Mouse (Mus musculus): ENCODE results near the gene Lage3. TPM values are rescaled to one million over a fixed set of nuclear protein-coding genes. Genes with fewer than 3 reads are reported as not detected.
"Not testable (repeated sequence)": the region's sequence is repeated elsewhere in the genome, so short reads cannot be mapped to it uniquely, and the experiment has no call there.

Gene Lage3
- 15.1 and 20.9 TPM in 2 replicates for total RNA-seq (2015; ENCODE audit: low replicate concordance)
- 8.2 and 9.5 TPM in 2 replicates for total RNA-seq (2017; ENCODE audit: low replicate concordance)

- peak; percentile 100 for ATAC-seq (replicated peaks; ENCODE audit: low FRiP score, poor library complexity, severe bottlenecking)
These were observed at the start of gene Lage3 for GRCm38 (mm10) chrX:74353467-74353770. Gene Lage3, minus strand, starts transcription at chrX:74353618.

GRCm38 (mm10) chrX:74400136-74400535 lies 46.7 kb upstream of the Lage3 start:
- no peak for ATAC-seq (replicated peaks; ENCODE audit: low FRiP score, poor library complexity, severe bottlenecking)

GRCm38 (mm10) chrX:74392535-74393443 lies 39.4 kb upstream of the Lage3 start, which contains the start of the genes Fam3a and Ikbkg:
Gene Fam3a, minus strand, starts transcription at chrX:74393272.
Gene Ikbkg, plus strand, starts transcription at chrX:74393290.
- peak; percentile 100 for ATAC-seq (replicated peaks; ENCODE audit: low FRiP score, poor library complexity, severe bottlenecking)

DNA sequence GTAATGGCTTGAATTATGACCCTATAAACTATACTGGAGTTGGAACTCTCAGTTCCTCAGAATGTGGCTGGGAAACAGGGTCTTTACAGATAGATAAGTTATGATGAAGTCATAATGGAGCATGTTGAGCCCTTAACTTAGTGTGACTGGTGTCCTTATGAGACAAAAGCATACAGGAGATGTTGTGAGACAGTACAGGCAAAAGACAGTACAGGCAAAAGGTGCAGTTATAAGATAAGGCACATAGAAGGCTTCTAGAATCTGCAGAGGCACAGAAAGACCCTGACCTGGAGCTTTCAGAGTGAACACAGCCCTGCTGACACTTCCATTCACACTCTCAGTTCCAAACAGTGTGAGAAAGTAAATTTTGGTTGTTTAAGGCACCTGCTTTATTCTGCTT lies 34.7 kb upstream of the Lage3 start:
- ATAC-seq (replicated peaks; ENCODE audit: low FRiP score, poor library complexity, severe bottlenecking) = no peak

- peak; percentile 88 for ATAC-seq (replicated peaks; ENCODE audit: low FRiP score, poor library complexity, severe bottlenecking)
These were observed 31.0 kb upstream of the Lage3 start for GRCm38 (mm10) chrX:74384451-74384850.

DNA sequence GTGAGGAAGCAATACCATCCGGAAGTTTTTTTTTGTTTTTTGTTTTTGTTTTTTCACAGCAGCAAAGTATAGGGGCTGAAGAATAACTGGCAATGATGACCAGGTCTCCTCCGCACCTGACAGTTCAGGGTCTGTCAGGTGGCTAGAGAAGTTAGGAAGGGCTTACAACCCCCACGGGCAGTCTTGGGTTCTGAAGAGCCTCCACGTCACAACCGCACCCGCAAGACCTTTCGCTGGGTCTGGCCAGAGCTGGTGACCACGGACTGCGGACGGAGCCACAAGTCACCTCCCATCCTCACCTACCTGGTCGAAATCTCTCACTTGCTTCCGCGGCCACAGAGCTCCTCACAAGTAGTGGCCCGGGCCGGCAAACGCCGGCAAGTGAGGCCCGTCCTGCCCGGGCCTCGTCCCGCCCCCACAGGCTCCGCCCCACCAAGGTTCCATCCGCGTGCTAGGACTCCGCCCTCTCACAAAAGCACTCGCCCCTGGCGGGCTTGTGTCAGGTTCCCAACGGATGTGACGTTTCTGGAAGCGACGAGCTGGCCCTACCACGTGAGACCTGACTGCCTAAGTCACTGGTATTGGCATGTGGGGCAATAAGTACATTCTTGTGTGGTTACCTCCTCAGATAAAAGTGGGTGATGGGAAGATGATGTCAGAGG lies 19.6 kb upstream of the Lage3 start, which contains the start of the genes Ubl4a and Slc10a3:
Gene Ubl4a (minus strand): TSS at position 331 of the 662 bp plus-strand sequence.
Gene Slc10a3 (minus strand): TSS at position 462 of the 662 bp plus-strand sequence.
- peak; percentile 96 for ATAC-seq (replicated peaks; ENCODE audit: low FRiP score, poor library complexity, severe bottlenecking)

DNA sequence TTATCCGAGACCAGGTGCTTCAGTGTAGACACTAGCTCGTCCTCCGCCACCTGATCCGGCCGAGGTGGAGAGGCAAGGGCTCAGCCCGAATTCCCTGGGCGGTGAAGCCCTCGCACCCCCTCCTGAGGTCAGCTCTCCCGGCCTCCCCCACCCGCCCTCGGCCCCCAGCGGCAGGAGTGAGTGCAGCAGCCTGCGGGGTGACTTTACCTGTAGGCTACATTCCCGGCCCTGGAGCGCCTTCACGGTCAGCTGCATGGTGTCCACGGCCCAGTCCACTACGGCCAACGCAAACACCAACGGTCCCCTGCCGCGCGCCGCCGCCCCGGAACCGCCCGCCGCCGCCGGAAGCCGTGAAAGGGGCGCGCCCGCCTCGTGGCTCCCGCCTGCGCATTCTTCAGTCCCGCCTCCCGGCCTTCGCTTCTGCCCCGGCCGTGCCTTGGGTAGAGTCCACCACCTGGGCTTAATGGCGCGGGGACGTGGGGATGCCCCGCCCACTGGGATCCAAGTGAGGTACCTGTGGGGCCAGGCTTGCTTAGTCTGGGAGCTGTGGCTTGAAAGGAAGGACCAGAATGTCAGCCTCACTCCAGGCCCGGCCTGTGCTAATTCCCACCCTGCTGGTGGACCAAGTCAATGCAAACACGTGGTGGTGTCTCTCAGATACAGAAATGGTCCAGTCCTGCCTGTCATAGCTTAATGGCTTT lies 14.9 kb upstream of the Lage3 start:
- ATAC-seq (replicated peaks; ENCODE audit: low FRiP score, poor library complexity, severe bottlenecking) = peak; percentile 80

DNA sequence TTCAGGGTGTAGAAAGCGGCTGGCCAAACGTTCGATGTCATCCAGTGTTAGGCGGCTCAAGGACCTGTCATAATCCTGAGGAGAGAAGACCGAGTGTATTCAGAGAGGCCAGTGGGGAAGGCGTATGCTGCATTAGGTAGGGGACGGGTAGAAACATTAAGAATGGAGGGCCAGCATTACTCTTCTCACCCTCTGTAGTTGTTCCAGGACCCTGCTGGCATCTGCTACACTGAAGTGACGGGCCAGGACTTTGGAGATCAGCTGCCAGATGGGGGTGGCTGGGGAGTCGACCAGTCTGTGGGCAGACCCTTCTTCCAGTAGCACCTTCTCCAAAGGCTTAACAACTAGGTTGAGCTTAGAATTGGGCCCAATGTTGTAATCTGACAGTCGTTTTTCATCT lies 14.1 kb upstream of the Lage3 start:
- ATAC-seq (replicated peaks; ENCODE audit: low FRiP score, poor library complexity, severe bottlenecking) = no peak

GRCm38 (mm10) chrX:74359171-74359570 lies 5.8 kb upstream of the Lage3 start:
- ATAC-seq (replicated peaks; ENCODE audit: low FRiP score, poor library complexity, severe bottlenecking) = no peak

- ATAC-seq (replicated peaks; ENCODE audit: low FRiP score, poor library complexity, severe bottlenecking) = not testable (repeated sequence)
These were observed 3.7 kb upstream of the Lage3 start for GRCm38 (mm10) chrX:74357069-74357468.

DNA sequence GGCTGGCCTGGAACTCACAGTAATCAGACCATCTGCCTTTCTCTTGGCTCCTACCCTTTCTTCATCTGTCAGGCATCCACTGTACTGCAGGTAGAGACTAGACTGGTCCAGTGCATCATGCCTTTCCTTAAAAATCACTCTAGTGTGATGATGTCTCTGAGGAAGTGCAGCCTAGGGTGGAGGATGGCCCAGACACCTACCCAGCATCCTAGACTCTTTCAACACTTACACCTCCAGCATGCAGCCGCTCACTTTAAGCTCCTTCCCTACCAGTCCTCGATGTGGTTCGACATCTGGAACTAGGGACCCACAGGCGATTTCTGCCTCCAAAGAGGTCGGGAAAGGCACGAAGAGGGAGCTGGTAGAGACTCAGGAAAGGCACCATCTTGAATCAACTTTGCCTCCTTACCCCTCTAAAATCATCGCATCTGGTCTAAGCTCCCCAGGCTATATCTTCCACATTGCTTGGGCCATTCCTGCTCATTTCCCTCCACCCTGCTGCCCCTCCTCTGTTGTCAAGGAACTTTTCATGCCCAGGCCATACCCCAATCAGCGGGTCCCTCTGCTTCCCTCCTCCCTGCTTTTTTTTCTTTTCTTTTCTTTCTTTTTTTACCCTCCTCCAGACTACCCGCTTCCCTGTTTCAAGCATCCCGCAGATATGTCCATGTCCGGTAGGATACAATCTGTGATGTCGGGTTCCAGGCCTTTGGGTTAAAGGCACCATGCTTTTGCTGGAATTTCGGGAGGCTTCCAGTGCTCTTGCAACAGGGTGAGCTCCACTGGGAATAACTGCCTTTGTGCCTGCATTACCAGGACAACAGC lies 562 bp downstream of the Lage3 start:
- ATAC-seq (replicated peaks; ENCODE audit: low FRiP score, poor library complexity, severe bottlenecking) = peak; percentile 73

GRCm38 (mm10) chrX:74330166-74330930 lies 23.1 kb downstream of the Lage3 start:
- ATAC-seq (replicated peaks; ENCODE audit: low FRiP score, poor library complexity, severe bottlenecking) = no peak

GRCm38 (mm10) chrX:74329215-74329671 lies 24.2 kb downstream of the Lage3 start:
- ATAC-seq (replicated peaks; ENCODE audit: low FRiP score, poor library complexity, severe bottlenecking) = no peak

DNA sequence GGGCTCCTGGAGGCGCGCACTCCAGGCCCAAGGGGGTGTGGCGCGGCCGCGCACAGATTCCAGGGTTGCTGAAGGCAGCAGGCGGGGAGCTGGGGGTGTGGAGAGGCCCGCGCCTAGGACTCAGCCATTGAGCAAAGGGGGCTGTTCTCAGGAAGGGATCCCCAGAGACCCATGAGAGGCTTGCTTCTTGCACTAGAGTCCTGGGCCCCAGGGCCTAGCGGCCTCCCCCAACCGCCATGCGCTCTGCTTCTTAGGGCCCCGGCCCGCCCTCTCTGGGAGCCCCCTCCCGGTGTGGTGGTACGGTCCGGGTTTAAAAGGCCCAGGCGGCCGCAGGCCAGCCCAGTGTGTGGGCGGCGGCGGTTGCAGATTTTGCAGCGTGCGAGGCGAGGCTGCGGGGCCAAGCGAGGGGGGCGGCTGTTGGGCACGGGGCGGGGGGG lies 24.7 kb downstream of the Lage3 start, which contains the start of gene Plxna3:
Gene Plxna3 (plus strand): TSS at position 342 of the 437 bp plus-strand sequence.
- ATAC-seq (replicated peaks; ENCODE audit: low FRiP score, poor library complexity, severe bottlenecking) = peak; percentile 76

GRCm38 (mm10) chrX:74312540-74313464 lies 40.6 kb downstream of the Lage3 start, which contains the start of gene Fam50a:
Gene Fam50a, plus strand, starts transcription at chrX:74313033.
- ATAC-seq (replicated peaks; ENCODE audit: low FRiP score, poor library complexity, severe bottlenecking) = peak; percentile 99

- peak; percentile 92 for ATAC-seq (replicated peaks; ENCODE audit: low FRiP score, poor library complexity, severe bottlenecking)
These were observed 48.3 kb downstream of the Lage3 start, which contains the start of gene Gdi1 for GRCm38 (mm10) chrX:74304867-74305700. Gene Gdi1, plus strand, starts transcription at chrX:74304998.

Measured in erythroid progenitor cell, adult 5-6 weeks (primary cell).